Mouse (Mus musculus): ENCODE measurements around the gene Chrnd. TPM values are rescaled to one million over a fixed set of nuclear protein-coding genes. Genes with fewer than 3 reads are reported as not detected.
A peak's percentile ranks its signal among the peaks of the same experiment; 100 is the strongest.

Chrnd gene
- polyA plus RNA-seq, 1 experiment from 2014 or later, result not detected

DNA sequence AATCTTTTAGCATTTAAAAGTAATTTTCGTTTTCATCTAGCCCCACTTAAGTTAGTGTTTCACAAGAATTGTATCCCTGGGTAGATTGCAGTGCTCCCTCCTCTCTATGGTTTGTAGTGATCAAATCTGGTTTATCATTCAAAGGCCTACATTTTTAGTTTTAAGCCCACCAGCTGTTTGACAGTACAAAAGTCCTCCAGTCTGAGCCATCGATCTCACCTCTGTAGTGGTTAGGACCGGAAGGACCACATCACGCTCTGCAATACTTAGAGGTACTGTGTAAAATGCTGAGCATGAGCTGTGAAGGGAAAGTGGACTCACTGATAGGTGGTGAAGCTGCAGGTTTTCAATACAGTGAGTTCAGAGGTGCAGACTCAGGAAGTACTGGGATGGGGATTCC, 24.3 kb downstream of the Chrnd start:
- Histone ChIP-seq H3K27ac (ENCODE audit: low read depth, low read length) (peak overlapping the region; percentile 100), H3K4me1 (replicated peaks; ENCODE audit: control insufficient read depth, insufficient read depth, low read length) (peaks cover 13% of the 10 kb centered on the region; the same call in 1 of the 2 replicates), H3K9me3 (ENCODE audit: control insufficient read depth) (no peaks in the 10 kb centered on the region), H3K27me3 (replicated peaks; ENCODE audit: control insufficient read depth, insufficient read depth, low read length) (no peaks in the 10 kb centered on the region), H3K36me3 (ENCODE audit: control insufficient read depth, insufficient read depth) (peaks cover 3% of the 10 kb centered on the region), H3K4me2 (replicated peaks; ENCODE audit: low read depth) (peak overlapping the region; percentile 81), H3K9ac (ENCODE audit: low read depth, low read length) (peak overlapping the region; percentile 97), H3K4me3 (ENCODE audit: low read depth, low read length) (peak overlapping the region; percentile 90)
- TF ChIP-seq CTCF (IDR thresholded peaks at IDR 0.05; ENCODE audit: low read depth), result no peak
- 3% methylated on average over 4 of the region's 4 CpGs for WGBS
- no peak for ATAC-seq

DNA sequence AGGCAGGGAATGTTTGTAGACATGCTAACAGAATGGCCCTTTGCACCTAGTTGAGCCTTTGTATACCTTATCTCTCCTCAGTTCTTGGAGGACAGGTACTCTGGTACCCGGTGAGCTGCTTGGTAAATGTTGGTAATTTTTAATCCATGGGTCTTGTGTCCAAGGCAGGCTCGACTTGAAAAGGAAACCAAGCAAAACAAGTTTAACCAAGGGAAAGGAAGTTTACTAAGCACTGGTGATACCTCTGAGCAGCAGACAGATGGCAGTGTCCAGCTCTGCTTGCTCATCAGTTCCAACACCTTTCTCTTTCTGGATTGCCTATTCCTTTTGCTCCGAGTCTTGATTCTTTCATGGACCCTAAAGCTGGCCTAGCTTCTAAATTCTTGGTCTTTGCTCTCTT, 27.5 kb downstream of the Chrnd start:
- Histone ChIP-seq H3K4me2 (replicated peaks; ENCODE audit: low read depth) (no peak overlapping the region), H3K27ac (ENCODE audit: low read depth, low read length) (no peak overlapping the region), H3K36me3 (ENCODE audit: control insufficient read depth, insufficient read depth) (peaks cover 35% of the 10 kb centered on the region), H3K9me3 (ENCODE audit: control insufficient read depth) (no peaks in the 10 kb centered on the region), H3K4me3 (ENCODE audit: low read depth, low read length) (no peak overlapping the region), H3K4me1 (replicated peaks; ENCODE audit: control insufficient read depth, insufficient read depth, low read length) (peaks cover 13% of the 10 kb centered on the region; the same call in 1 of the 2 replicates), H3K27me3 (replicated peaks; ENCODE audit: control insufficient read depth, insufficient read depth, low read length) (no peaks in the 10 kb centered on the region), H3K9ac (ENCODE audit: low read depth, low read length) (no peak overlapping the region)
- ATAC-seq, result no peak
- 34% methylated on average over 3 of the region's 3 CpGs for WGBS
- peak; percentile 78 for TF ChIP-seq CTCF (IDR thresholded peaks at IDR 0.05; ENCODE audit: low read depth)

DNA sequence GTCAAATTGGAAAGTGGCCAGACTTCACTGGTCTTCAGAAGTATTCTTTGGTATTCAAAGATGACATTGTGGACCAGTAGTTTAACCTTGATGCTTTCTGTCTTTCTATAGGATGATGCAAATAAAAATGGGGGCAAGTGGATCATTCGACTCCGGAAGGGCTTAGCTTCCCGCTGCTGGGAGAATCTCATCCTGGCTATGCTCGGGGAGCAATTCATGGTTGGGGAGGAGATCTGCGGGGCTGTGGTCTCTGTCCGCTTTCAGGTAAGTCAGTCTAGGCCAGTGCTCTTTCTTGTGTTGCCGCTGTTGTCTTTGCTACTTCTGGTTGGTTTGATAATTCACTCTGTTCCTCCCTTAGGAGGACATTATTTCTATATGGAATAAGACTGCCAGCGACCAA, 35.3 kb downstream of the Chrnd start:
- no peak overlapping the region for H3K27ac ChIP-seq (ENCODE audit: low read depth, low read length)
- no peaks in the 10 kb centered on the region for H3K4me1 ChIP-seq (replicated peaks; ENCODE audit: control insufficient read depth, insufficient read depth, low read length)
- ATAC-seq, result no peak
- peaks cover 98% of the 10 kb centered on the region for H3K36me3 ChIP-seq (ENCODE audit: control insufficient read depth, insufficient read depth)
- H3K27me3 ChIP-seq (replicated peaks; ENCODE audit: control insufficient read depth, insufficient read depth, low read length), result no peaks in the 10 kb centered on the region
- no peaks in the 10 kb centered on the region for H3K9me3 ChIP-seq (ENCODE audit: control insufficient read depth)
- TF ChIP-seq CTCF (IDR thresholded peaks at IDR 0.05; ENCODE audit: low read depth), result no peak
- H3K4me2 ChIP-seq (replicated peaks; ENCODE audit: low read depth), result no peak overlapping the region
- WGBS, result 94% methylated on average over 8 of the region's 8 CpGs
- no peak overlapping the region for H3K9ac ChIP-seq (ENCODE audit: low read depth, low read length)
- no peak overlapping the region for H3K4me3 ChIP-seq (ENCODE audit: low read depth, low read length)

DNA sequence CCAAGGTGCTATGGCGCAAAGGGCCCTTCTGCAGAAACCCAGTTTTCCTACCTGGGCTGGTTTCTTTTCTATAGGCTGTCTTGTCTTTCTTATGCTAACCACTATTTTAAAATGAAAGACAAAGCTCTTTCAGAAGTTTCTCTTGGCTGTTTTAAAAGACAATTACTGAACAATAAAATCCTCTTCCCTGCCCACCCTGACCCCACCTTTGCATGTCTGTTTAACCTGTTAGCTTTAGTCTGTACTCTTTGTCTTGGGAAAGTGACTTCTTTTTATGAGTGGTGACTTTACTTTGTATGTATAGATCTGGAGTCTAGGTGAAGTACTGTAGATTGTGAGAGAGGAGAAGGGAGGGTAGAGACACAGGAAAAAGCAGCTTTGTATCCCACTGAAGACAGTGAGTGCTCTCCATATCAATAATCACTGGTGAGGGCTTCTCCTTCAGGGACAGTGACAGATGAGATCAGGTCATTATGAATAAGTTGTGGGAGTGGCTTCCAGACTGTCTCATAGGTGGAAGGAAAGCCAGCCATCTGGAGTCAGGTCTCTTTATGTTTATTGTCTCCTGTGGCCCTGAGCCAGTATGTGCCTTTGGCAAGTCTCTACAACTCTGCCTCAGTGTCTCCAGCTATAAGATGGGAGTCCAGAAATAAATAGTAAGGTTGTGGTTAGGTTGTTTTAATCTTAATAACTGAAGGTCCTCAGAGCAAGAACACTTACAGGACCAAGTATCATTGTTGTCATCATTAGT, 36.2 kb downstream of the Chrnd start:
- H3K36me3 ChIP-seq (ENCODE audit: control insufficient read depth, insufficient read depth), result peaks cover 96% of the 10 kb centered on the region
- no peak for TF ChIP-seq CTCF (IDR thresholded peaks at IDR 0.05; ENCODE audit: low read depth)
- no peak for ATAC-seq
- WGBS, result 100% methylated on average over 1 of the region's 1 CpGs
- H3K9ac ChIP-seq (ENCODE audit: low read depth, low read length), result no peak overlapping the region
- H3K4me2 ChIP-seq (replicated peaks; ENCODE audit: low read depth), result no peak overlapping the region
- H3K27ac ChIP-seq (ENCODE audit: low read depth, low read length), result no peak overlapping the region
- H3K9me3 ChIP-seq (ENCODE audit: control insufficient read depth), result no peaks in the 10 kb centered on the region
- H3K4me3 ChIP-seq (ENCODE audit: low read depth, low read length), result no peak overlapping the region
- no peaks in the 10 kb centered on the region for H3K27me3 ChIP-seq (replicated peaks; ENCODE audit: control insufficient read depth, insufficient read depth, low read length)
- H3K4me1 ChIP-seq (replicated peaks; ENCODE audit: control insufficient read depth, insufficient read depth, low read length), result no peaks in the 10 kb centered on the region

DNA sequence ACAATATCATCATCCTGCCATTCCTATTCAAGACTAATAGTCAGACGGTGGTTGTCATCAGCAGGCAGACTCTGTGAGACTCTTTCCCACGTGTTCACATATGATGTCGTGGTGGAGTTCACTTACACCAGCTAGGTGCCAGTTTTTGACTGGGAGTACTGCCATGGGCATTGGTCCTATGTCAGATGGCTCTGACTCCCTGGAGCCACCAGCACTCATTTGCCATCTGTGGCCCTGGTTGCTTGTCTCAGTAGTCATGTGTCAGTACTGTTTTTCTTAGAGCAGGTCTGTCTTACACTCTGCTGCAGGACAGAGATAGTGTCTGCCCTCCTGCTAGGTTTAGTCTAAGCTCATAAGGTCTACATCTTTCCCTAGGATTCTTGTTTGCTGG, 36.7 kb downstream of the Chrnd start:
- TF ChIP-seq CTCF (IDR thresholded peaks at IDR 0.05; ENCODE audit: low read depth), result no peak
- Histone ChIP-seq H3K4me3 (ENCODE audit: low read depth, low read length) (no peak overlapping the region), H3K9me3 (ENCODE audit: control insufficient read depth) (no peaks in the 10 kb centered on the region), H3K36me3 (ENCODE audit: control insufficient read depth, insufficient read depth) (peaks cover 91% of the 10 kb centered on the region), H3K27ac (ENCODE audit: low read depth, low read length) (no peak overlapping the region), H3K4me2 (replicated peaks; ENCODE audit: low read depth) (no peak overlapping the region), H3K9ac (ENCODE audit: low read depth, low read length) (no peak overlapping the region), H3K27me3 (replicated peaks; ENCODE audit: control insufficient read depth, insufficient read depth, low read length) (no peaks in the 10 kb centered on the region), H3K4me1 (replicated peaks; ENCODE audit: control insufficient read depth, insufficient read depth, low read length) (no peaks in the 10 kb centered on the region)
- no peak for ATAC-seq
- WGBS, result 95% methylated on average over 3 of the region's 3 CpGs

DNA sequence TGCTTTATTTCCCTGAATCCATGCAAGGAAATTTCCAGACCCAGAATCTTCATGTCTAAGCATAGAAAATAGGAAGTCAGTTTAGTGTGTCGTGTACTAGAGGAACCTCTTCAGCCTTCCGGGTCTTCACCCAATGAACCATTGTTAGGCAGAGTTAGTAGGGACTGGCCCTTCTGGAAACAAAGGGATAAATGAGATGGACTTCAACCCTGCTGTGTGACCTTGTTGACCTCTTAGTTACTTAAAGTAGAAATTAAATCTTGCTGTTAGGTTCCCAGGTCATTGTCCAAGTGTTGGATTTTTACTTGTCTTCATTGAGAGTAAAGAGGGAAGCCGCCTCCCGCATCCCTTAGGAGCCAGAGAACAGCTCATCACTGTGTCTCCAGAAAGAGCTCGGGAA, 40.2 kb downstream of the Chrnd start:
- no peaks in the 10 kb centered on the region for H3K9me3 ChIP-seq (ENCODE audit: control insufficient read depth)
- no peak for ATAC-seq
- peaks cover 83% of the 10 kb centered on the region for H3K36me3 ChIP-seq (ENCODE audit: control insufficient read depth, insufficient read depth)
- H3K4me2 ChIP-seq (replicated peaks; ENCODE audit: low read depth), result no peak overlapping the region
- H3K4me1 ChIP-seq (replicated peaks; ENCODE audit: control insufficient read depth, insufficient read depth, low read length), result no peaks in the 10 kb centered on the region
- WGBS, result 87% methylated on average over 5 of the region's 5 CpGs
- TF ChIP-seq CTCF (IDR thresholded peaks at IDR 0.05; ENCODE audit: low read depth), result no peak
- no peak overlapping the region for H3K27ac ChIP-seq (ENCODE audit: low read depth, low read length)
- no peak overlapping the region for H3K4me3 ChIP-seq (ENCODE audit: low read depth, low read length)
- H3K9ac ChIP-seq (ENCODE audit: low read depth, low read length), result no peak overlapping the region
- no peaks in the 10 kb centered on the region for H3K27me3 ChIP-seq (replicated peaks; ENCODE audit: control insufficient read depth, insufficient read depth, low read length)
